Mouse (Mus musculus) frontal cortex, postnatal 14 days (tissue): ENCODE data around the gene Sars.
A peak's percentile ranks its signal among the peaks of the same experiment; 100 is the strongest.

Source experiments
- DNase-seq, 2 experiments: peaks; one replicate each; pipeline ENCODE4 v3.0.0; 2022; ENCODE audit warnings: low spot score in 2 of 2

Gene Sars

DNA sequence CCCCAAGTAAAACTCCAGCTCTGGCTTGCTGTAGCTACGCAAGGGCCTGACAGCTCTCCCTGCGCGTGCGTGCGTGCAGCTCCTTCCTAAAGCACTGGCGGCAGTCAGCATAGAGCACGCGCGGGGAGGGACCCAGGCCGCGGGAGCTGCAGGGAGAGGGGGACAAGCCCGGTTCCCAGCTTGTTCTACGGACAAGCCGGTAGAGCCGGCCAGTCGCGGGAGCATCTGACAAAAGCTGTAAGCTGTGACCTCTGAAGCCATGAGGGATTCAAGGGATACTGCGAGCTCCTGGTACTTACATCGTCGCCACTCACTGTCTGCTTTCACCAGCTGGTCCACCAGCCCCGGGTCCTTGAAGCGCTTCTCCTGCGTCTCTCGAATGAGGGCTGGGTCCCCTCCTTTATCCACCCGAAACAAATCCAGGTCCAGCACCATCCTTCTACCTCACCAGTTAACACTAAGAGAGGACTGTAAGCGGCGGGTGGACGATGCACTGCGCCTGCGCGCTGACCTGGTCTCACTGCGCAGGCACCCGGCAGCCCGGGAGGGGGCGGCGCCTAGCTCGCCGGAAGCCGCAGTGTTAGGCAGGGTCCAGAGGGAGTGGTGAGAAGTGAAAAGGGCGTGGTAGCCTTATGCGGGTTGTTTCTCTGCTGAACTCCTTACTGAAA lies at the start of gene Sars:
Gene Sars, minus strand, starts transcription at position 512 of the 668 bp plus-strand sequence.
- DNase-seq = peak; percentile 74 to 84

DNA sequence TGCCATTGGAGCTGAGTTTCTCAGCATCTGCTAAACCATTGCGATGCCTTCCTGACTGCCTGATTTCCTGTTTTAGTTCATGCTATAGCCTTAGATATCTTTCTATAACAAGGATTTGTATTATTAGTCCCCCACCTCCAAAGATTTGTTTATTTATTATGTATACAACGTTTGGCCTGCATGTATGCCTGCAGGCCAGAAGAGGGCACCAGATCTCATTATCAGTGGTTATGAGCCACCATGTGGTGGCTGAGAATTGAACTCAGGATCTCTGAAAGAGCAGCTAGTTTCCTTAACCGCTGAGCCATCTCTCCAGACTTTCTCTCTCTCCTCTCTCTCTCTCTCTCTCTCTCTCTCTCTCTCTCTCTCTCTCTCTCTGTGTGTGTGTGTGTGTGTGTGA lies 45.0 kb upstream of the Sars start:
- no peak for DNase-seq

DNA sequence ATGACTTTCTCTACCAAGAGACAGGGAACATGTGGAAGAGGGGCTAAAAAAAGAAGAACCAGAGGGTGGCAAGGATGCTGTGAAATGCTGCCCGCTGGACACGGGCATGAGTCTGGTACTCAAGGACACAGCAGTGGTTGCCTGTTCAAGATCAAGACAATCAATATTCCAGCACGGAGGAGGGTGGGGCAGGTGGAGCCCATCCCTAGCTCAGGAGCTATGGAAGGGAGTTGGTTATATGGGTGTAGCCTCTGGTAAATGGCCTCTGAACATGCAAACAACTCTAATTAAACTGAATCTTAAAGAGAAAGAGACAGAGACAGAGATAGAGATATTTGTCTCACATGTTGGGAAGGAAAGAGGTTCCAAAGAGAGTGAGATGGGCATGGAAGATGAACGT lies 39.7 kb upstream of the Sars start:
- no peak for DNase-seq

DNA sequence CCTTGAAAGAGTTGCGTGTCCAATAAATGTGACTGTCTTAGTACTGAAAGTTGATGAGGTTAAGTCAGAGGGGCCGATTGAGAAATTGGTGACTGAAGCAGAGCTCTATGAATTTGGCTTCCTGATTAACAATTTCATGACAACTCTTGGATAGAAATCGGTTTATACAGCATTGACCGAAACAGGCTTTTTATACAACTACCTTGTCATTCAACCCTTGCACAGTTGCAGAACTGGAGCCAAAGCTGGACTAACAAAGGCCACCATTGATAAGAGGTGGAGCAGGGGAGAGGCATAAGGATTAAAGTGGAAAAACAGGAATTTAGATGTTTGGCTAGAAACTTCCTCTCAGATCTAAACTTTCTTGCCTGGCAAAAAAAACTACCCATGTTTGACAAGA lies 33.8 kb upstream of the Sars start:
- no peak for DNase-seq

DNA sequence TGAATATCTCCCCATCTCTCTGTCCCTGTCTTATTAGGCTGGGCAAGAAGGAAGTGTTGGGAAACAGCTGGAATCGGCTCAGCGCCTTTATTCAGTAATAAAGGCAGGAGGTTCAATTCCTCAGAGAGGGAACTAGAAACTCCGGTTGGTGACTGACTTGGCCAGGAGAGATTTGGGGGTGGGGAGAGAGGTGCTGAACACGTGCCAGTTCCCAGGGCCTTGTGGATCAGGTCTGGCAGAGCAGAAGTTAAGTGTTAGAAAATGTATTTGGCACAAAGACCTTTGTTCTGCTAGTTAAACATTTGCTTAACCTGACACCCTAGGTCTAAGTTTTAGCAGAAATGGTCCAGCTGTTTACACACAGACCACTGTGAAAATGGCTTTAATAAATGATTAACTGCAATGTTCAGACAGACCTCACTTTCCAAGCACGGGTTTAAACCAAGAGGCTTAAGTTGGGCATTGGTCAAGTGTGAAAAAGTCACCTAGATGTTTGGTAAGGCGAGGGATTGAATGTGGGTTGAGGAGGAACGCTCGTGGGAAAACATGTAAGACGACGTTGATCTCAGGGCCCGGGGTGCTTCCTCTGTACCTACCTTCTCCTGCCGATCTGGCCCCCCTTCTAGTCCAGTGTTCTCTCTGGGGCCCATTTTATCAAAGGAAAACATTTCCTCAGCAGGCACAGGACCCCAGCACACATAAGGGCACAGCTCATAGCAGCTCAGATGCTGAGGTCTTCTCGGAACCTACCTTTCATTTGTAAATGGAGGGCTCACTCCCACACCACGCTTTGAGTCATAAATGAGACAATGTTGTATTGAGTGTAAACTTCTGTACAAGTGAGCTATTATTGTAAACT lies 32.0 kb upstream of the Sars start:
- DNase-seq = no peak

DNA sequence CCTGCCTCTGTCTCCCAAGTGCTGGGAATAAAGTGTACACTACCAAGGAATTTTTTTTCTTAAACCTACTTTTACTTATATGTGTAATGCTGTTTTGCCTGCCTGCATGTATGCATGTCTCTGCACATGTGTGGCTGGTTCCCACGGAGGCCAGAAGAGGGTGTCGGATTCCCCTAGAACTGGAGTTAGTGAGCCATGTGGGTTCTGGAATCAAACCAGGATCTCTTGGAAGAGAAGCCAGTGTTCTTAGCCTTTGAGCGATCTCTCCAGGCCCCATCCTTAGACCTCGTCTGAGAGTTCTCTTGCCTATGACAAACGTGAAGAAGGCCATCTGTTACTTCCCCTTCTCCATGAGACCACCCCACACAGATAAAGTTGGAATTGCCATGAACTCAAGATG lies 30.5 kb upstream of the Sars start:
- DNase-seq = no peak

DNA sequence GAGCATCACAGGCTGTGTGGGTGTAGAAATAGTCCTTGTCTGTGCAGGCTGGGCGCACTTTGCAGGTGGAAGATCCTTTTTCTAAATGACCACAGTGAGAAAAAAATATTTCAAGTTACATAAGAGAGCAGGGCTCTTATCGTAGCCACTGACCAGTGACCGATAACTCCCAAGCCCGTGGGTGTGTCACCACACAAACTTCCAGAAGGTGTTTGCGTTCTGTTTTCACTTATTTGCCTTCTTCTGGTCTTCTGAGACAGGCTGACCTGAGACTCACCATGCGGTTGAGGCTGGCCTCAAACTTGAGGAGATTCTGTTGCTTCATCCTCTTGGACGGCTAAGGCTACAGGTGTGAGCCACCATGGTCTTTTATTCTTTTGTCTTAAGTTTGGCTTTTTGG lies 30.0 kb upstream of the Sars start:
- no peak for DNase-seq

DNA sequence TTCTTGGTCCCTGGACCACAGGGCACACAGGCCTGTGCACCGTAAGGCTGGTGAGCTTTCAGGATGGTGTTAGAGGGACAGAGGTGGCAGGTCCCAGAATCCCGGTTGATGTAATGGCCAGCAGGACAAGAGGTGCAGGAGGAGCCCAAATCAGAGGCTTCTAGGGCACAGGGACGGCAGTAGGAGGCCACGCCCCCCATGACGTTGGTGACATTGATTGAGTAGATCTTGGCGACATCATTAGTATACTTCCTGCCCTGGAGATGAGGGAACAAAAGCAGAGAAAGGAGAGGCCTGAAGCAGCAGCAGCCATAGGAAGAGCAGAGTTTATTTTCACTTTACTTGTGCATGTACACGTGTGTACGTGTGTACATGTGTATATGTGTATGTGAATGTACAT lies 22.8 kb upstream of the Sars start:
- no peak for DNase-seq

DNA sequence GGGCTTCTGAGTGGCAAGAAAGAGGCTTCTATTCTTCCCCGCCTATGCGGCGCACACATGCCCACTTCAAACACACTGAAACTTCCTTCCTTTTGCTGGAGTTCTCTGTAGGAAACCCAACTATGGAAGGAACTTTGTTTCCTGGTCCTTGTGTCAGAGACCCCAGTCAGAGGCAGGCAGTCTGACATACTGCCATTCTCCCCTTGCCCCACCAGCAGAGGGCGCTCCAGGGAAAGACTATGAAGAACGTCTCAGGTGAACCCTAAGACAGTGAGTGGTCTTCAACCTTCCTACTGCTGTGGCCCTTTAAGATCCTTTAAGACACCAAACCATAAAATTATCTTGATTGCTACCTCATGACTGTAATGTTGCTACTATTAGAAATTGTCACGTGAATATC lies 21.4 kb upstream of the Sars start:
- DNase-seq = peak in 1 of 2 experiments; percentile 18

DNA sequence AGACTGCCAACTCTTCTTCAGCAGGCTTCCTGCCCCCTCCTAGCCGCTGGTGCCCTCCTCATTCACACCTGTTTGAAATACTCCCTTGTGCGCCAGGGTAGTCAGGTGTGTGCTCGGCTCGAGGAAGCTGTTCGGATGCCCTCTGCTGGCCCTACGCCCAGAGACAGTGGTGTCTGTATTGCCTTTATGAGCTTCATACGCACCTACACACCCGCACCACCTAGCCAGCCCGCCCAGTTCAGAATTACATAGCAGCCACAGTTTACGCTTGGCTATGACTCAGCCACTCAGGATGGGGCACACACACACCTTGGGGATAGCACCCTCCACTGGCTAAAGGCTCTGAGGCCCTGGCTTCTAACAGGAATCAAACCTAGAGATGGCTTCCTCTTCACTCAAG lies 13.9 kb upstream of the Sars start:
- DNase-seq = no peak

DNA sequence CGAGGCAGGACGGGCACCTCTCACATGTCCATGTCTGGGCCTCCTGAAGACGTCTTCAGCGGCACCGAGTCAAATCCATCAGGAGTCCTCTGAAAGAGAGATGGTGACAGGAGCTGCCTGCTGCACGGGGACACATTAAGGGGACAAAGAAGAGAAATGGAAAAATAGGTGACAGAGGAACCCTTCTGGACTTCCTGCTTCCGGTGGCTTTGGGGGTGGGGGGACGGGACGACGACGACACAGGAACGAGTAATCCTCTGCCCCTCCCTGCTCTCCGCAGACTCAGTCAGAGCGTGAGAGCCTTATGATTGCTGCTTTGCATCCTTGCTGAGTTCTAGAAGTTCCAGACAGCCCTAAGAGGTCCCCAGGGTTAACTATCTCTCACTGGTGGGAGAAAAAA lies 13.4 kb upstream of the Sars start:
- DNase-seq = no peak

DNA sequence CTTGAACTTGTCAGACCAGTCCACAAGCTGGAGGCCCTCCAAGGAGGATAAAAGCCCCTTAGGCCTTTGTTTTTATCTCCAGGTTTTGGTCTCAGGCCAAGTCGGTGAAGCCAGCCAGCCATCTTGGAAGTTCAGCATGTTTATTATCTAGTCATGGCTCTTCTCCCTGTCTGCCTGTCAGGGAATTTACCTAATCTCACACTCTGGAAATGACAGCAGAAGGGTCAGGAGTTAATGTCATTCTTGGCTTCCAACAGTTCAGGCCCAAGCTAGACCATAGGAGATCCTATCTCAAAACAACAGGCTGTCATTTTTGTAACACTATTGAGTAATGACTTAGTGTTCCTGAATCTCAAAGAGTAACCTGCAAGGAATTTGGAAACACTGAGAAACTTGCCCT lies 9.2 kb upstream of the Sars start:
- DNase-seq = no peak

DNA sequence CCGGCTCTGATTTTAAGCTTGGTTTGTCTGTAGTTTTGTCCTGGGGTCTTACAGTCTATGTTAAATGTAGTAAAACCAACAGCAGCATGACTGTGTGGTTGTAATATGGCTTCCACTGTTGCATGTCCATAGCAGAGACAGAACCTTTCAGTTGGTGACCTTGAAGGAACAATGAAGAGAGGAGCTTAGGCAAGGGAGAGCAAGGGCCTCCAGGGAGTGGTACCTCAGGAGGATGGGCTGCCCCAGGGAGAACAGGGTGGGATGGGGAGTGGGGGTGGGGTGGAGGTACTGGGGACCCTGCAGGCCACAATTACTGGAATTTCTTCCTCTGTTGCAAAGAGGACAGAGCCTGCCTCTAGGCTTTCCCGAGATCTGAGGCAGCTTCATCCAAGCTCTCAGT lies 7.0 kb upstream of the Sars start:
- DNase-seq = no peak

DNA sequence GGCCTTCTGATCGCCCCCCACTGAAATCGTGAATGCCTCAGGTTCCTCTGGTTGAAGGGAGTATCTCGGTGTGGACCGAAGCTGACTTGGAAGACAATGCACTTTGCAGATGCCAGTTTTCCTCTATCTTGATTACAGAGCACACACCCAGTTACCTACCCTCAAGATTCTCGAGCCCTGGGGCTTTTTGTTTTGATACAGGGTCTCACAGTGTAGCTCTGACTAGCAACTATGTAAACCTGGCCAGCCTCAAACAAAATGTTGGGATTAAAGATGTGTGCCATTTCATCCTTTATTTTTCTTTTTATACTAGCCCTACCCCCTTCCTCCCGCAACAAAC lies 327 bp upstream of the Sars start:
- DNase-seq = no peak

DNA sequence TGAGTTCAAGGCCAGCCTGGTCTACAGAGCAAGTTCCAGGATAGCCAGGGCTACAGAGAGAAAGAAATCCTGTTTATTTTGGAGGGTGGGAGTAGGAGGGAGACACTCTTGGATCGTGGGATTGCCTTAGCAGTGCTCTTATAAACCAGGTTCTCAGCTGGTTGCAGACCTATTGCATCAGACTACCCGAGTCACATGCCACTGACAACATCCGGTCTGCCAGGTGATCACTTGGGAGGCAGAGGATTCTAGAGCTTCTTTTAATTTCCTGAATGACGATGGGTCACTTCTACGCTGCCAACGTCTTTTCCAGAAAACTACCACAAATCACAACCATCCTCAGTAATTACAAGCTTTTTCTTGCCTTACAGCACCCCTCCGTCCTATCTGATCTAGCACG lies 980 bp downstream of the Sars start:
- no peak for DNase-seq

DNA sequence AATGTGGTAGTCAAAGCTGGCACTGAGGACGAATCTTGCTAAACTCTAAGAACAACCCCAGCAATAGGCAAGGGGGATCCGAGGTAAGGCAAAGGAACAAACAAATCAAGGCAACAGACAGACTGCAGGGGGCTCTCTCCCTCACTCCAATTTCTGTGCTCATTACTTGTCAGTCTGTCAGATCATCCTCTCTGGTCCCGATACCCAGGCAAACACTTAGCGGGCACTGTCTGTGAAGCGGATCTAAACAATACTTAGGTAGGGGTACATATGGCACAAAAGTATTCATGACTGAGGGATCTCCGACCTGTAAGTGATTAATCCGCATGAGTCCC lies 8.7 kb downstream of the Sars start:
- no peak for DNase-seq

DNA sequence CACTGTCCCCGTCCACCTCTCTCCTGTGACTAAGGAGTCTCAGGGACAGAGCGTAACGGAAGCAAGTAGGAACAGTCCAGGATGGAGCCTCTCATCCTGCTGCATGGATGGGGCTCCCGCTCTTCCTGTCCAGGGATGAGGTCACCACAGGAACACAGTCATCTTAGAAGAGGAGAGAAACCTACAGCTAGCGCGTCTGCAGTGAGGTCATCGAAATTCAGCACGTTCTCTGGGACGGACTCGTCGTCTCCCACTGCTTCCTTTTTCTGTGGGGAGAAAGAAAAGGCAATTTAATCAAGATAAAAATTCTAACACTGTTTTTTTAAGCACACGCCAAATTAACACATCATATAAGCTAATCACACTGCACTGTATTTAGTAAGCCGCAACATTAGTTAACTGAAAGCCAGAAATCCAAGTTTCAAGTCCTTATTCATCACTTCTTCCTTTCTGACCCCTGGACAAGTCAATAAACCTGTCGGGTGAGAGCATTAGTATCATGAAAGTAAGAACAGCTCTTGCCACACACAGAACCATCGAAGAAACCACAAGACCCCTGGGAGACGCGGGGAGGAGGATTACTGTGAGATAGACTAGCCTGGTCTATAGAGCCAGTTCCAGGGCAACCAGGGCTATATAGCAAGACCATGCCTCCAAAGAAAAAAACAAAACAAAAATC lies 9.2 kb downstream of the Sars start:
- DNase-seq = no peak

DNA sequence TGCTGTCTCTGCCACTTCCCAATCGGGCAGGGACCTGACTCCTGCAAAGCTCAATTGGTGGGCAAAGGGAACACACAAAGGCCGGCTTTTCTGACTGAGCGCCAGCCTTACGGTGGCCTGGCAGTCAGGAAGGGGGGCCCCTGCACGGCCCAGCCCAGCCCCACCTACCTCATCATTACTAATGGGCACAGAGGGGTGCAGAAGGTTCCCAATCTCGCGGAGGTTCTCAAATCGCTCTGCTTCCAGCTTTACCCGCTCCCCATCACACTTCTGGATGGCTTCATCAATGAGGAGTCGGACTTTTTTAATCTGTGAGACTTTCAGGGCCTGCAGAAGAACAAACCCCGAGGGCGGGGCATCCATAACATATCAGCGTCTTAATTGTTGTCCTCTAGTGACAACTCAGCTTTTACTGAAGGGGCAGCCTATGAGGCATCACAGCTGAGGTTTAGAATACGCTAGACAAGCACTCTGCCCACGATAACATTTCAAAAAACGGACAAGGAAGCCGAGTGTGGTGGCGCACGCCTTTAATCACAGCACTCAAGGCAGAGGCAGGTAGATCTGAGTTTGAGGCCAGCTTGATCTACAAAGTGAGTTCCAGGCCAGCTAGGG lies 11.0 kb downstream of the Sars start:
- no peak for DNase-seq

DNA sequence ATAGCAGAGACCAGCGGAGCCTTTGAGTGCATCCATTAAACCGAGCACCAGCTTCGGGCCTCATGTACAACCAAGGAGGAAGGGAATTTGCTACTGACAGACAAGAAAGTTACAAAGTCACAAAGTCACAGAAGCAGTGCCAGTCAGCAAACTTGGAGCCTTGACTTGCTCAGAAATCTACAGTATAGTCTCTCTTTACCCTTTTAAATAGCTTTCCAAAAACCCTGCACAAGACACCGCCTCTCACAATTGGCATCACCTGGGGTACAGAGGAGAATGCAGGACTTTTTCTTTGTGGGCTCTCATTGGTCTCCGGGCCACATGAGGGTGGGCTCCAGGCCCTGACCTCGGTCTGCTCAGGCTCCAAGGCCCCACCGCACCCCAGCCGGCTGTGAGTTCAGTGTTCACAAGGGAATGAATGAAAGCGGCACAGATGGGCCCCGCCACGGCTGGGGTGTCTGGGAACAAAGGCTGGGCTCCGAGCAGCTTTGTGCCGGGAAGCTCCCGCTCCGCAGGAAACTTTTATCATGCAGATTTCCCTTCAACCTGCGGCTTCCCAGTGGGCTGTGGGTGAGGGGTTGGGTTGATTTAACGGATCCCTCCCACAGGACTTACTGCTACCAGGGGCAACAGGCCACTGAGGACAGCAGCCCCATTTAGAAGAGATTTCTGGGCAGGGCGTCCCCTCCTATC lies 11.7 kb downstream of the Sars start:
- no peak for DNase-seq

DNA sequence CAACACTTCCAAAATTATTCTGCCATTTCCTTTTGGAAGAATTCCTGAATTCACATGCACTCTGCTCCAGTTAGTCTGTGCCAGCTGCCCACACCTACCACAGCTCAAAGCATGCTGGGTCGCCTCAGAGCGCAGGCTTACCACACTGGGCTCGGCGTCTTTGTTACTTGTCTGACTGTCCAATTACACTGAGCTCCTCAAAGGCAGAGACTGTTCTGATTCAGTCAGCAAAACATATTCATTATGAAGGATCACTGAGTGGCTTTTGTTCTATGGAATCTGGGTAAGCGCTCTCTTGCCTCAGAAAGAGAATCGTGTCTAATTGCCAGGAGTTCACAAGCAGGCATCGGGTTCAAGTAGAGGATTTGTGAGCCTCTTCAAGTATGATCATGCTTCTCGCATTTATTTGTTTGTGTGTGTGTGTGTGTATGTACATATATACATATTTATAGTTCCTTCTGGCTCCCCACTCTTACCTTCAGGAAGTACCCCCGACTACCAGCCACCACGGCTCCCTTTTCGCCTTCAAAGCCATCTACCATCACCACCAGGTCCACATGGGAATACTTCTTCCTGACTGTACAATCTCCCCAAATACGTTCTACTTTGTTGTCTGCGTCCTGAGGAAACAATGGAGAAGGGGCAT lies 12.3 kb downstream of the Sars start:
- no peak for DNase-seq

DNA sequence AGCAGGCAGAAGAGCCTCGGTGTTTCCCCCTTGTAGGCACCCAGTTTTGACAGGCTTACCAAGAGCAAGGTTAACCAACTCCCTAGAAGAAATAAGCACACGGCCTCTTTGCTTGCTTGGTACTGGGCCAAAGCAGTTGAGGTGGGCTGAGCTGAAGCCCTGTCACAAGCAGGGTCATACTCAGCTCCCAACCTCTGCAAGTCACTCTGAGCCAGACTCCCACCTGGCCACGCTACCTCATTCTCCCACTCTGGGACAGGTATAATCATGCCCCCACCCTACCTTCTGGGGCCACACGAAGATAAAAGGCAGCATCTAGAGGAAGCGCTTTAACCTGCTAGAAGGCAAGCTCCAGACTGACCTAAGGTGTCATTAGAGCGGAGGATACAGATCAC lies 19.4 kb downstream of the Sars start:
- no peak for DNase-seq
